Mouse (Mus musculus) bone marrow macrophage, adult 2 months (primary cell): ENCODE results near the gene Abl2.

Experiments
- CTCF ChIP-seq: IDR thresholded peaks from 2 replicates; pipeline ENCODE4 v1.5.1; 2012; ENCODE audit warnings: low read depth, mild to moderate bottlenecking, low read length, moderate library complexity
- POLR2A ChIP-seq: IDR thresholded peaks from 2 replicates; pipeline ENCODE4 v1.6.1; 2012; ENCODE audit warnings: mild to moderate bottlenecking, low read depth, low read length, borderline replicate concordance

GRCm38 (mm10) chr1:156558950-156559640 lies 509 bp downstream of the Abl2 start:
- TF ChIP-seq CTCF, result no peak
- no peak for TF ChIP-seq POLR2A
